Mouse (Mus musculus): ENCODE results near the gene Map4k5.

The Map4k5 gene

GRCm38 (mm10) chr12:69783247-69784025 lies 109.6 kb downstream of the Map4k5 start:
- peak; percentile 76 to 89 for DNase-seq

- peak; percentile 92 to 96 for DNase-seq
These were observed 110.9 kb downstream of the Map4k5 start for GRCm38 (mm10) chr12:69781935-69782650.

GRCm38 (mm10) chr12:69781480-69781879 lies 111.5 kb downstream of the Map4k5 start:
- peak in 1 of 2 experiments; percentile 54 for DNase-seq

GRCm38 (mm10) chr12:69777957-69778356 lies 115.0 kb downstream of the Map4k5 start:
- peak in 1 of 2 experiments; percentile 67 for DNase-seq

GRCm38 (mm10) chr12:69777341-69777730 lies 115.7 kb downstream of the Map4k5 start:
- DNase-seq: peak in 1 of 2 experiments; percentile 58

DNA sequence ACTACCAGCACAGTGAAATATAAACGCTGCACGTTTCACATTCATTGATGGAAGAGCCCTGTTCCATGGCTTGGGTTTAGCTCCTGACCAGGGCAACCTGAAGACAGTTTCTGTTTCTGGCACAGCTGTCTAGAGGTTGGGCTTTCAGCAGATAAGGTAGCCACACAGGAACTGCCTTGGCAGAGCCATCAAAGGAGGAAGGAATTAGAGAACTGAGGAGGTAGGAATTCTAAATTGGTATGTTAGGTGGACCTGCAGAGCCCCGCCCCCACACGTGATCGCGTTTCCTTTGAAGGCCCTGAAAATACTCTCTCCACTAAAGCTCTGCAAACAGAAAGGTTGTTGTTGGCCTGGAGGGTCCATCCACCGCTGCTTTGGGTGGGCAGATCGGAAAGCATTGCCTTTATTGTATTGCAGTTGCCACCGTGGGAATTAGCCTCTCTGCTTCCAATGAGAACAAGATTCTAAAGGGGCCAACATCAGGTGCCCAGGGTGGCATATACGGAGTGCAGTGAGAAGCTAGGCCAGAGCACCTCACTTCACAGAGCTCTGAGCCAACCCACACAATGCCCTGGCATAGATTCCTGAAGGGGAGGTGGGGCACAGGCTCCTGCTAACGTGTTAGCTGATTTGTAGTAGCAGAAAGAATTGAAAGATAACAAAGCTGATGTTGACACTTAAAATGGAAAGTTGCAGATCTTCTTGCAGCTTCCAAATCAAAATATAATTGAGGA lies 116.2 kb downstream of the Map4k5 start:
- peak; percentile 69 to 86 for DNase-seq

DNA sequence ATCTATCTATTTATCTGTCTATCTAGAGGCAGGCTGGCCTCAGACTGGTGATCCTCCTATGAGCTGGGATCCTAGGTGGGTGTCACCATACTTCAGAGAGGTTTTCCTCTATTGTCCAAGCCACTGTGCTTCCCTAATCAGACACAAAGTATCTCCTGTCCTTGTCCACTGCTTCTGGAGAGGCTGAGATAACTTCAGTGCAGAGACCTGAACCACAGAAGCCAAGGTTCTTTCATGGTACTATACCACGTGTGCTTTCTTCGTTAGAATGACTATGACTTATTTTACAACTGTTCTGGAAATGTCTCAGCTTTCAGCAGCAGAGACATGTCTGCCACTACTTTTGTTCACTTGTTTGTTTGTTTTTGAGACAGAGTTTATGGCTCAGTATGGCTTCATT lies 124.2 kb downstream of the Map4k5 start:
- no peak for DNase-seq

DNA sequence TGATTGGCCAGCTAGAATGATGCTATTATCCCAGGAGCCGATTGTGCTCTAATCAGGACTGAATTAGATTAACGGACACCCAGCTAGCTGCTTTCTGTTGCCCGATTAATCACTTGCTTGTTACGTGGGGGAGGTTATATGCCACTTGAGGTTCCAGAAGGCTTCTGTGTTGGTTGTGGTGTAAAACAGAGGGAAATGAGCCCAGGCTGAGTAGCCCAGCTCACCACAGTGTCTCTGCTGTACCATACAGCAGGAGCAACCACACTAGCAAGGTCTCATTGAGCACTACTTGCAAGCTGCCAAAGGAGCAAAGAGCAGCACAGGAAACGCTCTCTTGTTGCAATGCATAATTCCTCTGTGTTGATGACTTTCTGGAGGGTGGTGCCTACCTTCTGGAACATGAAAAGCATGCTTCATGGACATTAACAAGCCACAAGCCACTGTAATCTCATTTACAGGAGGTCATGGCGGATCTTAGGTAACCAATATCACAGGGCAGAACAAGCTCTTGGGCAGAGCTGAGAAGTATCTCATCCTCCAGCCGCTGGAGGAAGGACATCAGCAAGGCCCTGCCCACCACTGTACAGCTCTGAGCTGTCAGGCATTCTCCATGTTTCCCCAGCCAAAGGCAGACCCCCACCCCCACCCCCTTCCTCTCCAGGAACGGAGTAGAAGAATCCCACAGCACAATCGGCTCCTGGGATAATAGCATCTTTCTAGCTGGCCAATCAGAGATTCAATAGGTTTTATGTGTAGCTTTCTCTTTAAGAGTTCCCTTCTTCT lies 125.3 kb downstream of the Map4k5 start:
- no peak for DNase-seq

- peak; percentile 85 to 86 for DNase-seq
These were observed 126.7 kb downstream of the Map4k5 start for GRCm38 (mm10) chr12:69766185-69766904.

GRCm38 (mm10) chr12:69765543-69765942 lies 127.5 kb downstream of the Map4k5 start:
- DNase-seq: peak in 1 of 2 experiments; percentile 60

GRCm38 (mm10) chr12:69761603-69762002 lies 131.4 kb downstream of the Map4k5 start:
- peak in 1 of 2 experiments; percentile 44 for DNase-seq

DNA sequence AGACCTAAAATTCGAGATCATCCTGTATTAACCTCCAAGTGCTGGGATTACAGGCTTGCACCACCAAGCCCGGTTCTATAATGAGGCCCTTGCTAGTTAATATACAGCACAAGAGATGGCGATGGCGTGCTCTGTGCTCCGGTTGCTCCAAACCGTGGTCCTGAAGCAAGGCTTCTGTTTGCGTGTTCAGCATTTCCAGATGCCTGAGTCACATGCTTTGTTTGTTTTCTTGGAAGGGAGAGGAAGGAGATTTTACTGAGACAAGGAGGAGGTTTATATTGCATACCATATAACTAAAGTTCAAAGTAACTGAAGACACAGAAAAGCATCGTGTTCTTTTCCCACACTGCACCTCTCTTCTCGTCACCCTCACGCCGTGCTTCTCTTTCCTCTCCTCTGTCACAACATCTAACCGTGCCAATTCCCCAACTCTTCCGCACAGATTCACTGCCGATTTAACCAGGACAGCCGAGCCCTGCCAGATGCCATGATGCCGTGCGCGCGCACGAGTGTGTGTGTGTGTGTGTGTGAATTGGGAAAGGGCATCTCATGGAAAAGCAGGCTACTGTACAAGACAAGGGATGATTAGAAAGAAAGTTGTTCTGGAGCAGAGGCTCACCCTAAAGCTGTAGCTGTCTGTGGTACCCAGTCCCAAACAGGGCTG lies 132.1 kb downstream of the Map4k5 start:
- peak in 1 of 2 experiments; percentile 21 for DNase-seq

GRCm38 (mm10) chr12:69760014-69760413 lies 133.0 kb downstream of the Map4k5 start:
- no peak for DNase-seq

GRCm38 (mm10) chr12:69759267-69759885 lies 133.6 kb downstream of the Map4k5 start:
- no peak for DNase-seq

- DNase-seq: peak; percentile 67 to 72
These were observed 134.5 kb downstream of the Map4k5 start for GRCm38 (mm10) chr12:69758221-69759185.

DNA sequence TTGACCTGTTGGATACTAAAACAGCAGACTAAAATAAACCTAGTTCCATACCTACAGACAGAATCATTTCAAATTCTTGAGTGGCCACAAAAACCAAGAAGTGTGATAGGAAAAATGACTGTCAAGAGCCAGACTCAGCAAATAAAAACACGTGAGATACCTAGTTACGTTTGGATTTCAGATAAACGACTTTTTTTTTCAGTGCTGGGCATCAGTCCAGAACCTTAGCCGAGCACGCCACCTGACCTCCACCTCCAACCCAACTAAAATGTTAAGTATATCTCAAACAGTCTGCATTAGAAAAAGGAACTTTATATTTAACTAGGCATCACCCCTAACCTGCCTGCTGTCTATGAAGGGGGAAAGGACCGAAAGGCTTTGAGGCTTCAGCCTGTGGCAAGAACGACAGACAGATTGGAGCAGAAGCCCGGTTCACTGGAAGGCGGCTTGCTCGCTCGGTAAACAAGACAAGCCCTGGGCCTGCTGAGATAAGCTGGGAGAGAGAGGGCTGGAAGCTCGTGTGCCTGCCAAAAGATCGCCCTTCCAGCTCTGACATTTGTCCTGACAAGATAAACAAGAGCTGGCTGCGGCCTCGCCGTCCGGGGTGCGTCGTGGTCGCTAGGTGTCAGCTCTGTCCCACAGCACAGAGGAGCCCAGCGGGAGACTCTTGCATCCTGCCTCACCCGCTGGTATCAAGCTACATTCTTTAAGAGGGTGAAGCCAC lies 135.4 kb downstream of the Map4k5 start:
- peak; percentile 87 to 90 for DNase-seq

DNA sequence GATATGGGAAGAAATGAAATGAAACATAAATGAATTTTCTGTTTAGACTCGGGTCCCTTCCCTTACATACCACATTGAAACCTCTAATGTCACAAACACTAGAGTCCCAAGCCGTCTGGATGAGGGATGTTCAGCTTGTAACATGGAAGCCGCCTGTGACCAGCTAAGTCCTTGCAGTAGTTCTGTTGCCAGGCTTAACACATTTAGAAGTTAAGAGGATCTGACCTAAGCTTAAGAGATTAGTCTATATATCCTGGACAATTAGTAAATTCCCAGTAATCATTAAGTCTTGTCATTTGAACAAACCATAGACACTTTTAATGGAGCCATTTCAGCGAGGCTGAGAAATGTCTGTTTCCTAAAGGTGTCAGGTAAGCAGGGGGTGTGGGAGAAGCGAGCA lies 137.0 kb downstream of the Map4k5 start:
- DNase-seq: no peak

- DNase-seq: no peak
These were observed 139.1 kb downstream of the Map4k5 start for GRCm38 (mm10) chr12:69753936-69754335.
